In genomic region chr2:84637452-84638165, GRCm38 (mm10) we compare ENCODE assay signal across 8 mouse cellular contexts. TPM values are rescaled to one million over a fixed set of nuclear protein-coding genes. Genes with fewer than 3 reads are reported as not detected.
DNase-seq lines count a peak whose midpoint lies in the region; ATAC-seq and TF ChIP-seq lines count a peak whose summit lies in the region.

No protein-coding gene starts in this region.

- no peak overlapping the region for H3K4me3 ChIP-seq in lung, embryonic 14.5 days (ENCODE audit: low read depth, low read length)
- H3K4me3 ChIP-seq in hindbrain, embryonic 11.5 days (ENCODE audit: low read depth, low read length): no peak overlapping the region
- H3K4me3 ChIP-seq in liver, postnatal 0 days (ENCODE audit: low read depth, low read length): no peak overlapping the region

- TF ChIP-seq EP300 in liver, postnatal 0 days (IDR thresholded peaks at IDR 0.05; ENCODE audit: low read depth): no peak

- 8% methylated on average over 7 of the region's 7 CpGs for WGBS in lung, embryonic 14.5 days
- 39% methylated on average over 7 of the region's 7 CpGs for WGBS in hindbrain, embryonic 11.5 days
- WGBS in liver, postnatal 0 days (ENCODE audit: insufficient replicate concordance): 36% methylated on average over 7 of the region's 7 CpGs

- H3K36me3 ChIP-seq in lung, embryonic 14.5 days (ENCODE audit: insufficient read depth): peaks cover 5% of the 10 kb centered on the region; the same call in 1 of the 2 replicates
- no peaks in the 10 kb centered on the region for H3K36me3 ChIP-seq in hindbrain, embryonic 11.5 days (ENCODE audit: control insufficient read depth, insufficient read depth, low read length)
- H3K36me3 ChIP-seq in liver, postnatal 0 days (replicated peaks; ENCODE audit: insufficient read depth, low read length): no peaks in the 10 kb centered on the region

- peak overlapping the region; percentile 57 for H3K4me2 ChIP-seq in lung, embryonic 14.5 days
- no peak overlapping the region for H3K4me2 ChIP-seq in hindbrain, embryonic 11.5 days (replicated peaks; ENCODE audit: low read depth, low read length)
- H3K4me2 ChIP-seq in liver, postnatal 0 days (ENCODE audit: low read depth, low read length): 0 out of 2 replicates have a peak overlapping the region, but pooled peaks have one; percentile 4

- no peak overlapping the region for H3K9ac ChIP-seq in lung, embryonic 14.5 days
- no peak overlapping the region for H3K9ac ChIP-seq in hindbrain, embryonic 11.5 days (ENCODE audit: low read depth, low read length)
- no peak overlapping the region for H3K9ac ChIP-seq in liver, postnatal 0 days (replicated peaks)

- peak; percentile 83 for DNase-seq in lung, embryonic 14.5 days
- no peak for DNase-seq in lung, adult 18-20 months
- DNase-seq in hindbrain, embryonic 11.5 days (ENCODE audit: low spot score): peak; percentile 36
- no peak for DNase-seq in liver, postnatal 0 days
- DNase-seq in right cerebral cortex, postnatal 4 days: no peak
- no peak for DNase-seq in ovary, postnatal 14 days (ENCODE audit: low spot score)
- no peak for DNase-seq in cerebellum, adult 11 months
- no peak for DNase-seq in adrenal gland, postnatal 14 days

- peaks cover 49% of the 10 kb centered on the region for H3K4me1 ChIP-seq in lung, embryonic 14.5 days (ENCODE audit: insufficient read depth)
- peaks cover 10% of the 10 kb centered on the region; the same call in 1 of the 2 replicates for H3K4me1 ChIP-seq in hindbrain, embryonic 11.5 days (replicated peaks; ENCODE audit: control insufficient read depth, insufficient read depth, low read length)
- H3K4me1 ChIP-seq in liver, postnatal 0 days (ENCODE audit: insufficient read depth): peaks cover 66% of the 10 kb centered on the region

- peak overlapping the region; percentile 98 for H3K27ac ChIP-seq in lung, embryonic 14.5 days (ENCODE audit: low read depth)
- no peak overlapping the region for H3K27ac ChIP-seq in hindbrain, embryonic 11.5 days (ENCODE audit: low read depth, low read length)
- peak overlapping the region; percentile 86 for H3K27ac ChIP-seq in liver, postnatal 0 days (ENCODE audit: low read depth)

- no peaks in the 10 kb centered on the region for H3K27me3 ChIP-seq in lung, embryonic 14.5 days (ENCODE audit: insufficient read depth, low read length)
- no peaks in the 10 kb centered on the region for H3K27me3 ChIP-seq in hindbrain, embryonic 11.5 days (ENCODE audit: control insufficient read depth, insufficient read depth, low read length)
- no peaks in the 10 kb centered on the region for H3K27me3 ChIP-seq in liver, postnatal 0 days (ENCODE audit: insufficient read depth, low read length)

- no peaks in the 10 kb centered on the region for H3K9me3 ChIP-seq in lung, embryonic 14.5 days (ENCODE audit: low read depth, low read length)
- H3K9me3 ChIP-seq in hindbrain, embryonic 11.5 days (ENCODE audit: control insufficient read depth, low read length): no peaks in the 10 kb centered on the region
- H3K9me3 ChIP-seq in liver, postnatal 0 days (ENCODE audit: low read length): no peaks in the 10 kb centered on the region

- no peak for ATAC-seq in lung, embryonic 14.5 days (ENCODE audit: insufficient read depth)
- no peak for ATAC-seq in hindbrain, embryonic 11.5 days (ENCODE audit: low FRiP score)
- no peak for ATAC-seq in liver, postnatal 0 days

- no peak for TF ChIP-seq CTCF in lung, embryonic 14.5 days (IDR thresholded peaks at IDR 0.05; ENCODE audit: low read depth)
- TF ChIP-seq CTCF in liver, postnatal 0 days (IDR thresholded peaks at IDR 0.05; ENCODE audit: low read depth): no peak

RNA-seq across cellular contexts. Expression of gene Ctnnd1, which starts 13.0 kb away (rescaled TPM):
- 59.9 and 63.3 TPM in 2 replicates for polyA plus RNA-seq in lung, embryonic 14.5 days (2014; fragmentation: Nextera tagmentation; extraction: Ambion mirVana)
- polyA plus RNA-seq in hindbrain, embryonic 11.5 days (2014; fragmentation: Nextera tagmentation; extraction: Ambion mirVana): 37.3 and 44.7 TPM in 2 replicates
- polyA plus RNA-seq in liver, postnatal 0 days (2015; fragmentation: Nextera tagmentation; extraction: Ambion mirVana): 9.0 and 9.5 TPM in 2 replicates
- total RNA-seq in adrenal gland, postnatal 14 days (2021): 133 and 134 TPM in 2 replicates

RNA-seq across cellular contexts. Expression of gene Btbd18, which starts 21.3 kb away (rescaled TPM):
- polyA plus RNA-seq in lung, embryonic 14.5 days (2014; fragmentation: Nextera tagmentation; extraction: Ambion mirVana): 0.22 and 0.39 TPM in 2 replicates
- polyA plus RNA-seq in hindbrain, embryonic 11.5 days (2014; fragmentation: Nextera tagmentation; extraction: Ambion mirVana): 0.20 and 0.27 TPM in 2 replicates
- polyA plus RNA-seq in liver, postnatal 0 days (2015; fragmentation: Nextera tagmentation; extraction: Ambion mirVana): not detected in 2 replicates
- not detected in 2 replicates for total RNA-seq in adrenal gland, postnatal 14 days (2021)

RNA-seq across cellular contexts. Expression of gene Selenoh, which starts 33.0 kb away (rescaled TPM):
- polyA plus RNA-seq in lung, embryonic 14.5 days (2014; fragmentation: Nextera tagmentation; extraction: Ambion mirVana): 419 and 427 TPM in 2 replicates
- 396 and 408 TPM in 2 replicates for polyA plus RNA-seq in hindbrain, embryonic 11.5 days (2014; fragmentation: Nextera tagmentation; extraction: Ambion mirVana)
- 53.6 and 57.6 TPM in 2 replicates for polyA plus RNA-seq in liver, postnatal 0 days (2015; fragmentation: Nextera tagmentation; extraction: Ambion mirVana)
- 44.8 and 47.8 TPM in 2 replicates for total RNA-seq in adrenal gland, postnatal 14 days (2021)

RNA-seq across cellular contexts. Expression of gene Gm28635, which starts 40.2 kb away (rescaled TPM):
- not detected in 2 replicates for polyA plus RNA-seq in lung, embryonic 14.5 days (2014; fragmentation: Nextera tagmentation; extraction: Ambion mirVana)
- polyA plus RNA-seq in hindbrain, embryonic 11.5 days (2014; fragmentation: Nextera tagmentation; extraction: Ambion mirVana): not detected in 2 replicates
- not detected in 2 replicates for polyA plus RNA-seq in liver, postnatal 0 days (2015; fragmentation: Nextera tagmentation; extraction: Ambion mirVana)
- total RNA-seq in adrenal gland, postnatal 14 days (2021): not detected in 2 replicates

RNA-seq across cellular contexts. Expression of gene Med19, which starts 40.6 kb away (rescaled TPM):
- polyA plus RNA-seq in lung, embryonic 14.5 days (2014; fragmentation: Nextera tagmentation; extraction: Ambion mirVana): 44.8 and 45.4 TPM in 2 replicates
- polyA plus RNA-seq in hindbrain, embryonic 11.5 days (2014; fragmentation: Nextera tagmentation; extraction: Ambion mirVana): 65.2 and 66.3 TPM in 2 replicates
- 12.7 and 13.2 TPM in 2 replicates for polyA plus RNA-seq in liver, postnatal 0 days (2015; fragmentation: Nextera tagmentation; extraction: Ambion mirVana)
- total RNA-seq in adrenal gland, postnatal 14 days (2021): 20.9 and 21.4 TPM in 2 replicates

Comparison
In these comparisons a context has a peak if more than half of its experiments do, and no peak if none do; other contexts are left out.
1. DNase-seq: peak in lung, embryonic 14.5 days (single experiment) and hindbrain, embryonic 11.5 days (single experiment); none in lung, adult 18-20 months (0 of 2), liver, postnatal 0 days (single experiment), right cerebral cortex, postnatal 4 days (single experiment), ovary, postnatal 14 days (single experiment), cerebellum, adult 11 months (single experiment) and adrenal gland, postnatal 14 days (single experiment).